Mouse (Mus musculus) E14TG2a.4 (cell line): ENCODE data around the gene Bche.

Experiments used
- CTCF ChIP-seq: conservative IDR thresholded peaks from 2 replicates; pipeline ENCODE4 v1.5.1; 2014; ENCODE audit warnings: low read length
- NANOG ChIP-seq: IDR thresholded peaks from 2 replicates; pipeline ENCODE4 v1.6.1; 2014; ENCODE audit warnings: borderline replicate concordance, low read length, mixed read lengths
- POU5F1 ChIP-seq: IDR thresholded peaks from 2 replicates; pipeline ENCODE4 v1.6.1; 2014; ENCODE audit warnings: low read length, borderline replicate concordance

GRCm38 (mm10) chr3:73668172-73668571 lies 40.0 kb downstream of the Bche start:
- TF ChIP-seq CTCF (no peak), POU5F1 (no peak), NANOG (no peak)
